Mouse (Mus musculus) erythroblast, embryonic 14.5 days (primary cell): ENCODE results near the gene 4931414P19Rik.

ENCODE experiments used
- GATA1 ChIP-seq: IDR thresholded peaks from 2 replicates; pipeline ENCODE4 v1.6.1; 2012; ENCODE audit warnings: low read length, inconsistent platforms, mixed read lengths
- TAL1 ChIP-seq: IDR thresholded peaks from 3 replicates; pipeline ENCODE4 v1.6.1; 2012; ENCODE audit warnings: low read length, inconsistent platforms, mixed read lengths

GRCm38 (mm10) chr14:54610648-54611047, 4.9 kb upstream of the 4931414P19Rik start:
- no peak for TF ChIP-seq TAL1
- TF ChIP-seq GATA1: no peak
